In the genomic region with DNA sequence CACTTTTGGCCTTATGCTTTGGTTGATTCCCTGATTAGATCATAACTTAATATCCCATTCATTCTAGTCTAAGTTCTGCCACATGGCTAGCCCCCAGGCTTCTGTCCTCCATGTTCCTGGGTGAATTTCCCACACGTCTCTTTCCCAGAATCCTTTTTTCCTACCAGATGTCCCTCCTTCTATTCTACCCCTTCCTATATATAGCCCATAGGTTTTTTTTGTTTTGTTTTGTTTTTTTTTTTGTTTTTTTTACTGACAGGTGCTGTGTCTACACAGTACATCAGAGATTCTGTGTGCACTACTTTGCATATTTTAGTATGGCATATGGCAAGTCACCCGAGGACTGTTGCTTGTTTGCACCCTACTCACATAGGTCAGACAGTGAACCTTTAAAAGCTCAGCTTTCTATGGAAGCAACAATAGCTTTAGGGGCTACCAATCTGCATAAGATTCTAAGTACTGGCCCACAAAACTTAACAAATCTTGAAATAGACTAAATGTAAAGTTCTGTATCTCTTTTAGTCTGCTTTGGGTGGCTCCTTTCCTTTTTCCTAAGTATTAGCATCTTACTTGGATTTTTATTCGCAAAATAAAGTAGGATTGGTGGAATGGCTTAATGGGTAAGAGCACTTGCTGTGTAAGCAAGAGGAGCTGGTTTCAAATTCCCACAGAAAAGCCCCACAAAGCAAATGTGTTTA, we compare ENCODE assay signal across 19 mouse cellular contexts. TPM values are rescaled to one million over a fixed set of nuclear protein-coding genes. Genes with fewer than 3 reads are reported as not detected.
DNase-seq lines count a peak whose midpoint lies in the region; ATAC-seq lines count a peak whose summit lies in the region.
"Had no signal": no experiment of that assay in that cellular context is flagged by ENCODE, and none has a peak within 500 bp of the region (broad histone marks: within the 10 kb centered on the region; RNA-seq: fewer than 3 reads in every experiment).

No protein-coding gene starts in this region.

- H3K4me1 ChIP-seq in heart, embryonic 14.5 days (ENCODE audit: control insufficient read depth in 2 of 2, insufficient read depth in 2 of 2, low read length in 2 of 2): peaks cover 7 to 28% of the 10 kb centered on the region in 2 experiments; a peak in 3 of 4 replicates
- H3K4me1 ChIP-seq in neural tube, embryonic 12.5 days: peaks cover 15% of the 10 kb centered on the region
- H3K4me1 ChIP-seq in neural tube, embryonic 15.5 days: peaks cover 12% of the 10 kb centered on the region; the same call in 1 of the 2 replicates
- peaks cover 21% of the 10 kb centered on the region for H3K4me1 ChIP-seq in forebrain, embryonic 16.5 days (replicated peaks; ENCODE audit: control insufficient read depth, insufficient read depth, low read length)
- H3K4me1 ChIP-seq in neural tube, embryonic 13.5 days (replicated peaks): peaks cover 32% of the 10 kb centered on the region
- H3K4me1 ChIP-seq: limb, embryonic 15.5 days had no signal

- ATAC-seq in heart, embryonic 14.5 days (ENCODE audit: insufficient number of reproducible peaks, insufficient read depth, low FRiP score, low read depth): no peak
- peak; percentile 79 for ATAC-seq in neural tube, embryonic 12.5 days (ENCODE audit: low FRiP score, low read depth)
- ATAC-seq in neural tube, embryonic 15.5 days (ENCODE audit: low FRiP score): no peak
- peak; percentile 33; the same call in 1 of the 2 replicates for ATAC-seq in forebrain, embryonic 16.5 days
- peak; percentile 40; the same call in 1 of the 2 replicates for ATAC-seq in neural tube, embryonic 13.5 days (ENCODE audit: low read depth)
- no peak for ATAC-seq in megakaryocyte, adult 5-6 weeks (ENCODE audit: poor library complexity, severe bottlenecking)
- ATAC-seq: intestine, postnatal 0 days; liver, postnatal 0 days had no signal

- peak overlapping the region; percentile 32 to 89; a peak in 2 of 4 replicates for H3K27ac ChIP-seq in heart, embryonic 14.5 days (replicated peaks in 1 of 2; ENCODE audit: control insufficient read depth in 1 of 2, insufficient read depth in 1 of 2, low read depth in 2 of 2, low read length in 2 of 2)
- H3K27ac ChIP-seq in neural tube, embryonic 12.5 days: peak overlapping the region; percentile 75; the same call in 1 of the 2 replicates
- H3K27ac ChIP-seq in neural tube, embryonic 15.5 days (replicated peaks): no peak overlapping the region
- peak overlapping the region; percentile 77; the same call in 1 of the 2 replicates for H3K27ac ChIP-seq in forebrain, embryonic 16.5 days (ENCODE audit: low read length)
- peak overlapping the region; percentile 81 for H3K27ac ChIP-seq in neural tube, embryonic 13.5 days (replicated peaks)
- H3K27ac ChIP-seq: kidney, postnatal 0 days; limb, embryonic 15.5 days had no signal

- no peaks in the 10 kb centered on the region for H3K9me3 ChIP-seq in heart, embryonic 14.5 days (ENCODE audit: control insufficient read depth, low read length)
- no peaks in the 10 kb centered on the region for H3K9me3 ChIP-seq in neural tube, embryonic 12.5 days
- no peaks in the 10 kb centered on the region for H3K9me3 ChIP-seq in neural tube, embryonic 15.5 days (replicated peaks)
- H3K9me3 ChIP-seq in forebrain, embryonic 16.5 days (ENCODE audit: control insufficient read depth, low read length): no peaks in the 10 kb centered on the region
- H3K9me3 ChIP-seq in neural tube, embryonic 13.5 days: no peaks in the 10 kb centered on the region
- H3K9me3 ChIP-seq: limb, embryonic 15.5 days had no signal

- 78% methylated on average over 3 of the region's 3 CpGs for WGBS in heart, embryonic 14.5 days
- WGBS in neural tube, embryonic 12.5 days: 39% methylated on average over 3 of the region's 3 CpGs
- WGBS in neural tube, embryonic 15.5 days: 25% methylated on average over 3 of the region's 3 CpGs
- 23% methylated on average over 3 of the region's 3 CpGs for WGBS in forebrain, embryonic 16.5 days
- WGBS in neural tube, embryonic 13.5 days: 33% methylated on average over 3 of the region's 3 CpGs

- no peak for DNase-seq in heart, postnatal 36 days
- no peak for DNase-seq in layer of hippocampus, postnatal 14 days (ENCODE audit: low spot score in 2 of 2)
- DNase-seq: adrenal gland, adult 2 months; cerebellum, adult 18-20 months; heart, postnatal 14 days; liver, postnatal 0 days; lung, postnatal 36 days; right cerebral cortex, postnatal 14 days; thymus, postnatal 25 days had no signal

- intact Hi-C loops in heart, postnatal 36 days (cut with DNase I): no loop called here

- no peak overlapping the region for H3K9ac ChIP-seq in heart, embryonic 14.5 days (ENCODE audit: low read length)
- H3K9ac ChIP-seq in neural tube, embryonic 12.5 days: no peak overlapping the region
- no peak overlapping the region for H3K9ac ChIP-seq in neural tube, embryonic 15.5 days (replicated peaks)
- H3K9ac ChIP-seq in forebrain, embryonic 16.5 days (replicated peaks; ENCODE audit: low read depth, low read length): no peak overlapping the region
- no peak overlapping the region for H3K9ac ChIP-seq in neural tube, embryonic 13.5 days
- H3K9ac ChIP-seq: limb, embryonic 15.5 days; liver, postnatal 0 days had no signal

- peaks cover 9% of the 10 kb centered on the region; the same call in 1 of the 2 replicates for H3K36me3 ChIP-seq in heart, embryonic 14.5 days (ENCODE audit: control insufficient read depth, insufficient read depth, low read length)
- H3K36me3 ChIP-seq in neural tube, embryonic 12.5 days: no peaks in the 10 kb centered on the region; the same call in 1 of the 2 replicates
- H3K36me3 ChIP-seq in neural tube, embryonic 15.5 days: peaks cover 6% of the 10 kb centered on the region
- H3K36me3 ChIP-seq in forebrain, embryonic 16.5 days (ENCODE audit: control insufficient read depth, insufficient read depth): no peaks in the 10 kb centered on the region; the same call in 1 of the 2 replicates
- H3K36me3 ChIP-seq in neural tube, embryonic 13.5 days: peaks cover 14% of the 10 kb centered on the region

- H3K27me3 ChIP-seq in heart, embryonic 14.5 days (ENCODE audit: control insufficient read depth, insufficient read depth, low read length): no peaks in the 10 kb centered on the region
- no peaks in the 10 kb centered on the region for H3K27me3 ChIP-seq in neural tube, embryonic 12.5 days (replicated peaks)
- no peaks in the 10 kb centered on the region for H3K27me3 ChIP-seq in neural tube, embryonic 15.5 days (replicated peaks)
- H3K27me3 ChIP-seq in forebrain, embryonic 16.5 days (replicated peaks; ENCODE audit: control insufficient read depth, insufficient read depth, low read length): no peaks in the 10 kb centered on the region
- H3K27me3 ChIP-seq in neural tube, embryonic 13.5 days: no peaks in the 10 kb centered on the region
- H3K27me3 ChIP-seq: limb, embryonic 15.5 days had no signal

- H3K4me3 ChIP-seq in heart, embryonic 14.5 days (ENCODE audit: control insufficient read depth in 1 of 2, insufficient read depth in 1 of 2, low read depth in 1 of 2, low read length in 2 of 2): no peak overlapping the region
- H3K4me3 ChIP-seq in neural tube, embryonic 12.5 days: no peak overlapping the region
- no peak overlapping the region for H3K4me3 ChIP-seq in neural tube, embryonic 15.5 days (replicated peaks)
- no peak overlapping the region for H3K4me3 ChIP-seq in forebrain, embryonic 16.5 days (replicated peaks; ENCODE audit: low read length)
- H3K4me3 ChIP-seq in neural tube, embryonic 13.5 days: no peak overlapping the region
- H3K4me3 ChIP-seq: erythroblast, embryonic 14.5 days; limb, embryonic 15.5 days had no signal

- peak overlapping the region; percentile 24; the same call in 1 of the 2 replicates for H3K4me2 ChIP-seq in heart, embryonic 14.5 days (ENCODE audit: low read length)
- peak overlapping the region; percentile 16; the same call in 1 of the 2 replicates for H3K4me2 ChIP-seq in neural tube, embryonic 12.5 days (replicated peaks)
- no peak overlapping the region for H3K4me2 ChIP-seq in neural tube, embryonic 15.5 days
- no peak overlapping the region for H3K4me2 ChIP-seq in forebrain, embryonic 16.5 days (ENCODE audit: low read length)
- H3K4me2 ChIP-seq in neural tube, embryonic 13.5 days: no peak overlapping the region
- H3K4me2 ChIP-seq: limb, embryonic 15.5 days had no signal

RNA-seq across cellular contexts. Expression of gene Klhl7, which starts 24.3 kb away (rescaled TPM):
- polyA plus RNA-seq in heart, embryonic 14.5 days (2014; fragmentation: Nextera tagmentation; extraction: Ambion mirVana): 45.7 and 51.0 TPM in 2 replicates
- total RNA-seq in heart, postnatal 36 days (2021): 10 to 100 TPM; 42.1 to 51.2 TPM
- polyA plus RNA-seq in neural tube, embryonic 12.5 days (2016; fragmentation: Nextera tagmentation; extraction: Ambion mirVana): 109 and 113 TPM in 2 replicates
- 109 and 122 TPM in 2 replicates for polyA plus RNA-seq in neural tube, embryonic 15.5 days (2015; fragmentation: Nextera tagmentation; extraction: Ambion mirVana)
- 205 and 238 TPM in 2 replicates for polyA plus RNA-seq in forebrain, embryonic 16.5 days (2015; fragmentation: Nextera tagmentation; extraction: Ambion mirVana)
- 130 and 136 TPM in 2 replicates for polyA plus RNA-seq in neural tube, embryonic 13.5 days (2015; fragmentation: Nextera tagmentation; extraction: Ambion mirVana)
- 12.3 and 16.7 TPM in 2 replicates for total RNA-seq in megakaryocyte, adult 5-6 weeks (2015)
- total RNA-seq in megakaryocyte, adult 5-6 weeks (2017): 10.5 and 12.5 TPM in 2 replicates
- 100 to 1,000 TPM; 101 to 113 TPM for total RNA-seq in layer of hippocampus, postnatal 14 days (2021)

RNA-seq across cellular contexts. Expression of gene Nupl2, which starts 40.0 kb away (rescaled TPM):
- polyA plus RNA-seq in heart, embryonic 14.5 days (2014; fragmentation: Nextera tagmentation; extraction: Ambion mirVana): 15.2 and 17.1 TPM in 2 replicates
- total RNA-seq in heart, postnatal 36 days (2021): 1 to 10 TPM; 7.1 to 8.6 TPM
- polyA plus RNA-seq in neural tube, embryonic 12.5 days (2016; fragmentation: Nextera tagmentation; extraction: Ambion mirVana): 19.4 and 20.7 TPM in 2 replicates
- 14.1 and 15.3 TPM in 2 replicates for polyA plus RNA-seq in neural tube, embryonic 15.5 days (2015; fragmentation: Nextera tagmentation; extraction: Ambion mirVana)
- polyA plus RNA-seq in forebrain, embryonic 16.5 days (2015; fragmentation: Nextera tagmentation; extraction: Ambion mirVana): 14.4 and 16.7 TPM in 2 replicates
- polyA plus RNA-seq in neural tube, embryonic 13.5 days (2015; fragmentation: Nextera tagmentation; extraction: Ambion mirVana): 14.1 and 16.6 TPM in 2 replicates
- 3.9 and 7.7 TPM in 2 replicates for total RNA-seq in megakaryocyte, adult 5-6 weeks (2015)
- 4.4 and 4.5 TPM in 2 replicates for total RNA-seq in megakaryocyte, adult 5-6 weeks (2017)
- 10 to 100 TPM in 1 of 2 experiments, 1 to 10 TPM in 1; 7.6 to 11.8 TPM for total RNA-seq in layer of hippocampus, postnatal 14 days (2021)

Comparison
In these comparisons a context has a peak if more than half of its experiments do, and no peak if none do; other contexts are left out.
1. ATAC-seq: peak in neural tube, embryonic 12.5 days (single experiment), forebrain, embryonic 16.5 days (single experiment) and neural tube, embryonic 13.5 days (single experiment); none in heart, embryonic 14.5 days (single experiment), neural tube, embryonic 15.5 days (single experiment) and megakaryocyte, adult 5-6 weeks (single experiment).
2. H3K4me2 ChIP-seq: peak in heart, embryonic 14.5 days (single experiment) and neural tube, embryonic 12.5 days (single experiment); none in neural tube, embryonic 15.5 days (single experiment), forebrain, embryonic 16.5 days (single experiment) and neural tube, embryonic 13.5 days (single experiment).